Mouse (Mus musculus) bone marrow macrophage, adult 2 months (primary cell): ENCODE results near the gene Osbp2.

Experiments used
- CTCF ChIP-seq: IDR thresholded peaks from 2 replicates; pipeline ENCODE4 v1.5.1; 2012; ENCODE audit warnings: low read depth, mild to moderate bottlenecking, low read length, moderate library complexity
- POLR2A ChIP-seq: IDR thresholded peaks from 2 replicates; pipeline ENCODE4 v1.6.1; 2012; ENCODE audit warnings: mild to moderate bottlenecking, low read depth, low read length, borderline replicate concordance

- TF ChIP-seq CTCF (no peak), POLR2A (no peak)
Measured at GRCm38 (mm10) chr11:3669849-3670248, 193.9 kb downstream of the Osbp2 start.
